Mouse (Mus musculus) spleen, adult 2 months (tissue): ENCODE data around the gene 4930404H24Rik. TPM values are rescaled to one million over a fixed set of nuclear protein-coding genes. Genes with fewer than 3 reads are reported as not detected.
A peak's percentile ranks its signal among the peaks of the same experiment; 100 is the strongest.

Source experiments
- DNase-seq, 2 experiments: peaks; one replicate each; pipeline versions ENCODE4 v3.0.0 to v3.0.0-alpha.2; 2012 to 2021; ENCODE audit warnings: low spot score in 2 of 2, low read depth in 1 of 2
- H3K27ac ChIP-seq: fragments of 200-500 bp; 2 replicates; pipeline ENCODE4 v1.5.1; 2012; ENCODE audit warnings: low read length, inconsistent platforms; ENCODE audit not compliant: insufficient read depth
- H3K27me3 ChIP-seq: fragments of 200-500 bp; 2 replicates; pipeline ENCODE4 v1.6.1; 2012; ENCODE audit warnings: mild to moderate bottlenecking, moderate library complexity, low read length, inconsistent platforms; ENCODE audit not compliant: control insufficient read depth, insufficient read depth
- H3K36me3 ChIP-seq: fragments of 200-500 bp; 2 replicates; pipeline ENCODE4 v1.6.1; 2012; ENCODE audit warnings: mild to moderate bottlenecking, low read length, inconsistent platforms; ENCODE audit not compliant: control insufficient read depth, insufficient read depth
- H3K4me1 ChIP-seq: fragments of 200-500 bp; 2 replicates; pipeline ENCODE4 v1.6.1; 2011; ENCODE audit warnings: inconsistent platforms; ENCODE audit not compliant: control insufficient read depth, insufficient read depth, insufficient read length
- H3K4me3 ChIP-seq: fragments of 200-500 bp; 2 replicates; pipeline ENCODE4 v1.5.1; 2011; ENCODE audit warnings: mild to moderate bottlenecking, inconsistent platforms; ENCODE audit not compliant: insufficient read depth, insufficient read length; ENCODE audit errors: extremely low read depth
- CTCF ChIP-seq: fragments of 200-500 bp; IDR thresholded peaks from 2 replicates; pipeline ENCODE4 v1.5.1; 2011; ENCODE audit warnings: mild to moderate bottlenecking, inconsistent platforms; ENCODE audit not compliant: insufficient read depth, insufficient read length, insufficient replicate concordance; ENCODE audit errors: extremely low read depth
- POLR2A ChIP-seq: fragments of 200-500 bp; IDR thresholded peaks from 2 replicates; pipeline ENCODE4 v1.6.1; 2011; ENCODE audit warnings: low read depth, low read length, inconsistent platforms
- WGBS: fragments of 180-500 bp; shearing (Covaris S2); methylation state at CpG from one replicate; pipeline ENCODE4 v1.1.7; 2018; 5-methylcytosine and 5-hydroxymethylcytosine counted together
- polyA plus RNA-seq: library from polyadenylated mRNA; depleted of rRNA; stranded (reverse); fragments of >200 nt; gene quantifications from 2 replicates; pipeline ENCODE4 v1.2.3, GENCODE M21; 2012; rRNA removed

The 4930404H24Rik gene
- polyA plus RNA-seq, 1 experiment = not detected

DNA sequence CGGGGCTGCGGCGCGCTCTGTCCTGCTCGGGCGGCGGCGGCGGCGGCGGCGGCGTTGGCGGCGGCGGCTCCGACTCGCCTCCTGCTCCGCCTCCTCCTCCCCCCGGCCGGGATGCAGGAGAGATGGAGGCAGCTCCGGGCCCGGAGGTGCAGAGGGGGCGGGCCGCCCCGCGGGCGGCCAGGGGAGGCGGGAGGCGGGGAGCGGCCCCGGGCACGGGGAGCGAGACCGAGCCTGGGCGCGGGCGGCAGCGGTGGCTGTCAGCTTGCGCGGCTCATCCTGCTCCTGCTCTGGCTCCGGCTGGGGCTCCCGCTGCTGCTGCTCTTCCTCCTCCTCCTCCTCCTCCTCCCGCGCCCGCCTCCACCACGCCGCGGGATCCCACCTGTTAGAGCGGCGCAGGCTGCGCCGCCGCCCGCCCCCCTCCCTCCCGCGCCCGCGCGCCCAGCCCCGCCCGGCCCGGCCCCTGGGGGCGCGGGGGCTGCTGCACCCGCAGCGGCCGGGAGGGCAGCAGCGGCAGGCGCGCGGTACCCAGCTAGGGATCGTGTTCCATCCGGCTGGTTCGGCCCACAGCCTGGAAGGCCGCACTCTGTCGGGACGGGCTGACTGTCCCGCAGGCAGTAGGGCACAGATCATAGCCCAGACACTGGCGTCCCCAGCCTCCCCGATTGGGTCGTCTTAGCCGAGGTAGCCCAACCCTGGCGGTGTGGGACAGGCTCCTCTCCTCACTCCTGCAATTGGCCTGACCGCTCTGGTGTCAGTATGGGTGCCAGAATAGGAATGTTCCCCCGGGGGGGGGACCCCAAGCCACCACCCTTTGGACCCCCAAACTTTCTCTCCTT, 37.6 kb downstream of the 4930404H24Rik start, which contains the start of gene Nol4l:
Gene Nol4l, minus strand, starts transcription at position 41 of the 836 bp plus-strand sequence.
- no peak for DNase-seq
- H3K27ac ChIP-seq = no peak within 1 kb of the TSS
- 5% methylated on average over 58 of the region's 86 CpGs for WGBS
- H3K4me3 ChIP-seq = peak within 1 kb of the TSS; percentile 44
- peaks cover 26% of the 10 kb centered on the region for H3K27me3 ChIP-seq
- TF ChIP-seq POLR2A = no peak
- no peak for TF ChIP-seq CTCF
- no peaks in the 10 kb centered on the region for H3K36me3 ChIP-seq
- peaks cover 26% of the 10 kb centered on the region for H3K4me1 ChIP-seq

- WGBS = 57% methylated on average over 5 of the region's 5 CpGs
- no peak for DNase-seq
- TF ChIP-seq CTCF = no peak
- no peak for TF ChIP-seq POLR2A
- no peak overlapping the region for H3K4me3 ChIP-seq
- H3K27me3 ChIP-seq = peaks cover 26% of the 10 kb centered on the region
- H3K27ac ChIP-seq = no peak overlapping the region
- H3K4me1 ChIP-seq = peaks cover 20% of the 10 kb centered on the region
- no peaks in the 10 kb centered on the region for H3K36me3 ChIP-seq
These were observed 38.4 kb downstream of the 4930404H24Rik start for GRCm38 (mm10) chr2:153530948-153531347.

- DNase-seq = no peak
- Histone ChIP-seq H3K4me3 (no peak overlapping the region), H3K27me3 (peaks cover 15% of the 10 kb centered on the region), H3K4me1 (peaks cover 6% of the 10 kb centered on the region; the same call in 1 of the 2 replicates), H3K27ac (no peak overlapping the region), H3K36me3 (no peaks in the 10 kb centered on the region)
- no peak for TF ChIP-seq CTCF
- no peak for TF ChIP-seq POLR2A
- WGBS = 81% methylated on average over 1 of the region's 1 CpGs
These were observed 41.4 kb downstream of the 4930404H24Rik start for GRCm38 (mm10) chr2:153533981-153534380.

GRCm38 (mm10) chr2:153538898-153539297, 46.3 kb downstream of the 4930404H24Rik start:
- Histone ChIP-seq H3K27me3 (no peaks in the 10 kb centered on the region), H3K36me3 (no peaks in the 10 kb centered on the region), H3K4me3 (no peak overlapping the region), H3K27ac (no peak overlapping the region), H3K4me1 (peaks cover 7% of the 10 kb centered on the region; the same call in 1 of the 2 replicates)
- 73% methylated on average over 3 of the region's 3 CpGs for WGBS
- no peak for DNase-seq
- TF ChIP-seq POLR2A = no peak
- no peak for TF ChIP-seq CTCF

DNA sequence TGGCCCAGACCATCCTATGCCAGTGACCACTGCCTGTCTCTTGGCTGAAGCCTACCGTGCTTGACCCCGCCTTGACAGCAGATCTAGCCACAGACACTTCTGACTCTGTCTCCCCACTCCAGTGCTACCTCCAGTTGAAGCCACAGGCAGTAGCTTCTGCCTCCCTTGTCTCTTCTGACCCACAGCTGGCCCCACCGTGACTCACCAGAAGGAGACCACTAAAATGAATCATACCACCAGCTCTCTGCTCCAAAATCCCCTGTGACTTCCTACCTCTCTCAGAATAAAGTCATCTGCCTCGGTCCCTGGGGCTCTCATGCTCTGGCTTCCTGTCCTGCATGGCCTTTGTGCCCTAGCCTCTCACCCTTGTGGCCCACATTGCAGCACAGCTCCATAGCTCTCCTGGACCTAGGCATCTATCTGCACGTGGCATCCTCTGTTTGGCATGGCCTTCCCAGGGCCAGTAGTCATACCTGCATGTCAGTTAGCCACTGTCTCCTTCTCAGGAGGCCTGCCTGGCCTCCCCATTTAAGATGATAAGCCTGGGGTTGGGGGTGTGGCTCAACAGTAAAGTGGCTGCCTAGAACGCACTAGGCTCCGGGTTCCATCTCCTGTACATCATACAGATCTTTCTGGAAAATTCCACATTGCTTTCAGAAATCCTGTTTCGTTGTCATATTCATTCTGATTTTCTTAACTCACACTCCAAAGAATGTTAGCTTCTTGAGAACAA, 50.5 kb downstream of the 4930404H24Rik start:
- 65% methylated on average over 8 of the region's 8 CpGs for WGBS
- TF ChIP-seq POLR2A (no peak), CTCF (no peak)
- H3K4me3 ChIP-seq = no peak overlapping the region
- no peaks in the 10 kb centered on the region for H3K27me3 ChIP-seq
- H3K27ac ChIP-seq = no peak overlapping the region
- peaks cover 22% of the 10 kb centered on the region; the same call in 1 of the 2 replicates for H3K4me1 ChIP-seq
- DNase-seq = no peak
- H3K36me3 ChIP-seq = no peaks in the 10 kb centered on the region

Other genes with a start within 250 kb of the 4930404H24Rik start
- 5.1 and 5.6 TPM in 2 replicates for gene Kif3b, start 201.4 kb upstream of the 4930404H24Rik start, polyA plus RNA-seq
- 9.9 and 10.0 TPM in 2 replicates for gene Asxl1, start 147.0 kb upstream of the 4930404H24Rik start, polyA plus RNA-seq
- 2.5 TPM in 2 replicates for gene Nol4l, start 37.2 kb downstream of the 4930404H24Rik start, polyA plus RNA-seq
- 13.2 and 15.3 TPM in 2 replicates for gene Commd7, start 140.0 kb downstream of the 4930404H24Rik start, polyA plus RNA-seq
- gene Dnmt3b, start 156.7 kb downstream of the 4930404H24Rik start, polyA plus RNA-seq = 2.4 and 2.9 TPM in 2 replicates
- 0.07 and 0.12 TPM in 2 replicates for gene Dnmt3c, start 203.9 kb downstream of the 4930404H24Rik start, polyA plus RNA-seq
- gene Mapre1, start 248.5 kb downstream of the 4930404H24Rik start, polyA plus RNA-seq = 5.0 and 5.1 TPM in 2 replicates